Mouse (Mus musculus): ENCODE results near the gene Prelid3b.

DNA sequence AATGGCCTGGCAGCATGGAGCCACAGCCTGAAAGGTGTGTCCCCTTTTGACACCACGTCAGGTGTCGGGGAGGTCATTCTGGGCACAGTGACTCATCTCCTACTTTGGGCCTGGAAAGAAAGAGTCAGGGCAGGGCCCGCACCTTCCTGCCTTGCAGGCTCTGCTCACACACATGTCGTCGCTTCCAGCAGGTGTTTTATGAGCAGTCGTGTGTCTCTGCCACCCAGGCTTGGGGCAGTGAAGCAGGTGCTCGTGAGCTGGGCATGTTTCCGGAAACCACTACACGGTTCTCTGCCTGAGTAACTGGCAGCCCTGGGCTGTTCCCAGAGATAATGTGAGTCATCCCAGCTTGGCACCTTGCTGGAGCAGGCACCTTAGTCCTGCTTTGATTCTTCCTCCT is 30.4 kb downstream of the Prelid3b start:
- TF ChIP-seq POLR2A (IDR thresholded peaks at IDR 0.05; ENCODE audit: low read depth, low read length) (no peak), CTCF (IDR thresholded peaks at IDR 0.05; ENCODE audit: extremely low read depth, insufficient read depth, insufficient read length, insufficient replicate concordance) (no peak)
